Mouse (Mus musculus): ENCODE results near the gene Zkscan17. TPM values are rescaled to one million over a fixed set of nuclear protein-coding genes. Genes with fewer than 3 reads are reported as not detected.

Gene Zkscan17
- total and polyA plus RNA-seq, 3 experiments, result 15.3 to 89.8 (median 48.6) TPM

- Histone ChIP-seq H3K4me1 (ENCODE audit: insufficient read depth, low read depth, low read length) (no peaks in the 10 kb centered on the region), H3K27me3 (ENCODE audit: insufficient read depth, low read length) (no peaks in the 10 kb centered on the region), H3K36me3 (replicated peaks) (peaks cover 34% of the 10 kb centered on the region), H3K9me3 (replicated peaks) (peaks cover 9% of the 10 kb centered on the region), H3K4me3 (ENCODE audit: low read depth, low read length) (no peak overlapping the region)
- DNase-seq (ENCODE audit: low spot score), result no peak
- no peak for ATAC-seq (ENCODE audit: extremely low read depth, insufficient number of reproducible peaks, low FRiP score, poor library complexity, severe bottlenecking)
- TF ChIP-seq CTCF (IDR thresholded peaks at IDR 0.05; ENCODE audit: low read depth, low read length), result no peak
- TF ChIP-seq GATA1 (IDR thresholded peaks at IDR 0.05; ENCODE audit: borderline replicate concordance, low read length), result no peak
- TF ChIP-seq GATA2 (IDR thresholded peaks at IDR 0.05; ENCODE audit: borderline replicate concordance, low read depth, low read length), result no peak
- TF ChIP-seq TAL1 (conservative IDR thresholded peaks at IDR 0.05; ENCODE audit: low read depth, low read length), result no peak
- TF ChIP-seq POLR2AphosphoS5 (IDR thresholded peaks at IDR 0.05; ENCODE audit: insufficient replicate concordance, low read depth, low read length), result no peak
Measured at GRCm38 (mm10) chr11:59437954-59438353, 88.6 kb downstream of the Zkscan17 start.

Other genes with a start within 250 kb of the Zkscan17 start
- not detected in 2 replicates for gene Wnt3a, start 236.0 kb downstream of the Zkscan17 start, total RNA-seq (2014; fragmentation: Nextera tagmentation)
- 0.06 TPM in 1 of 2 replicates, not detected in the other for gene Wnt3a, start 236.0 kb downstream of the Zkscan17 start, total RNA-seq (2017)
- gene Wnt3a, start 236.0 kb downstream of the Zkscan17 start, polyA plus RNA-seq (2012), result not detected in 2 replicates
- gene Wnt9a, start 219.8 kb downstream of the Zkscan17 start, total RNA-seq (2014; fragmentation: Nextera tagmentation), result not detected in 2 replicates
- gene Wnt9a, start 219.8 kb downstream of the Zkscan17 start, total RNA-seq (2017), result 0.05 and 0.06 TPM in 2 replicates
- gene Wnt9a, start 219.8 kb downstream of the Zkscan17 start, polyA plus RNA-seq (2012), result not detected in 2 replicates
- 0.68 TPM in 1 of 2 replicates, not detected in the other for gene Prss38, start 151.1 kb downstream of the Zkscan17 start, total RNA-seq (2014; fragmentation: Nextera tagmentation)
- not detected in 2 replicates for gene Prss38, start 151.1 kb downstream of the Zkscan17 start, total RNA-seq (2017)
- gene Prss38, start 151.1 kb downstream of the Zkscan17 start, polyA plus RNA-seq (2012), result not detected in 2 replicates
- 11.7 and 14.8 TPM in 2 replicates for gene Jmjd4, start 76.7 kb downstream of the Zkscan17 start, total RNA-seq (2014; fragmentation: Nextera tagmentation)
- 10.7 and 12.9 TPM in 2 replicates for gene Jmjd4, start 76.7 kb downstream of the Zkscan17 start, total RNA-seq (2017)
- gene Jmjd4, start 76.7 kb downstream of the Zkscan17 start, polyA plus RNA-seq (2012), result 7.4 and 8.4 TPM in 2 replicates
- 27.9 and 29.4 TPM in 2 replicates for gene Snap47, start 75.6 kb downstream of the Zkscan17 start, total RNA-seq (2014; fragmentation: Nextera tagmentation)
- gene Snap47, start 75.6 kb downstream of the Zkscan17 start, total RNA-seq (2017), result 34.9 and 35.7 TPM in 2 replicates
- gene Snap47, start 75.6 kb downstream of the Zkscan17 start, polyA plus RNA-seq (2012), result 10.2 and 13.3 TPM in 2 replicates
- gene Zfp867, start 54.3 kb downstream of the Zkscan17 start, total RNA-seq (2014; fragmentation: Nextera tagmentation), result 4.5 and 4.7 TPM in 2 replicates
- gene Zfp867, start 54.3 kb downstream of the Zkscan17 start, total RNA-seq (2017), result 3.0 and 4.2 TPM in 2 replicates
- gene Zfp867, start 54.3 kb downstream of the Zkscan17 start, polyA plus RNA-seq (2012), result 0.03 and 0.07 TPM in 2 replicates
- gene Nlrp3, start 14.8 kb upstream of the Zkscan17 start, total RNA-seq (2014; fragmentation: Nextera tagmentation), result not detected in 2 replicates
- gene Nlrp3, start 14.8 kb upstream of the Zkscan17 start, total RNA-seq (2017), result 0.12 and 0.71 TPM in 2 replicates
- gene Nlrp3, start 14.8 kb upstream of the Zkscan17 start, polyA plus RNA-seq (2012), result not detected in 2 replicates
- gene Olfr222, start 49.5 kb upstream of the Zkscan17 start, total RNA-seq (2014; fragmentation: Nextera tagmentation), result not detected in 2 replicates
- not detected in 2 replicates for gene Olfr222, start 49.5 kb upstream of the Zkscan17 start, total RNA-seq (2017)
- not detected in 2 replicates for gene Olfr222, start 49.5 kb upstream of the Zkscan17 start, polyA plus RNA-seq (2012)
- gene Olfr223, start 66.5 kb upstream of the Zkscan17 start, total RNA-seq (2014; fragmentation: Nextera tagmentation), result not detected in 2 replicates
- gene Olfr223, start 66.5 kb upstream of the Zkscan17 start, total RNA-seq (2017), result not detected in 2 replicates
- gene Olfr223, start 66.5 kb upstream of the Zkscan17 start, polyA plus RNA-seq (2012), result not detected in 2 replicates
- gene Mprip, start 134.6 kb upstream of the Zkscan17 start, total RNA-seq (2014; fragmentation: Nextera tagmentation), result 27.6 and 32.2 TPM in 2 replicates
- 55.8 and 60.1 TPM in 2 replicates for gene Mprip, start 134.6 kb upstream of the Zkscan17 start, total RNA-seq (2017)
- gene Mprip, start 134.6 kb upstream of the Zkscan17 start, polyA plus RNA-seq (2012), result 43.3 and 43.4 TPM in 2 replicates

Data from G1E (cell line).